Mouse (Mus musculus) myocyte (in vitro differentiated cells): Measurements from ENCODE around the gene Tmem116. TPM values are rescaled to one million over a fixed set of nuclear protein-coding genes. Genes with fewer than 3 reads are reported as not detected.

Experiments
- H3K27me3 ChIP-seq: one replicate; pipeline ENCODE4 v1.6.1; 2011; ENCODE audit not compliant: control insufficient read depth, insufficient read depth, insufficient read length
- H3K36me3 ChIP-seq: one replicate; pipeline ENCODE4 v1.6.1; 2011; ENCODE audit not compliant: control insufficient read depth, insufficient read depth
- H3K4me2 ChIP-seq: one replicate; pipeline ENCODE4 v1.6.1; 2011; ENCODE audit warnings: low read depth, control low read depth
- H3K4me3 ChIP-seq: one replicate; pipeline ENCODE4 v1.5.1; 2011; ENCODE audit warnings: mild to moderate bottlenecking, control low read depth, moderate library complexity
- H3K79me2 ChIP-seq: one replicate; pipeline ENCODE4 v1.6.1; 2011; ENCODE audit not compliant: control insufficient read depth, insufficient read depth
- H3ac ChIP-seq: one replicate; pipeline ENCODE4 v1.6.1; 2011; ENCODE audit not compliant: control insufficient read depth, insufficient read length
- CEBPB ChIP-seq: IDR thresholded peaks from 2 replicates; pipeline ENCODE4 v1.6.1; 2011; ENCODE audit warnings: mild to moderate bottlenecking, moderate library complexity; ENCODE audit not compliant: poor library complexity, insufficient read depth, severe bottlenecking
- E2F4 ChIP-seq: IDR thresholded peaks from one replicate; pipeline ENCODE4 v1.6.1; 2011; ENCODE audit warnings: mild to moderate bottlenecking, control low read depth, moderate library complexity; ENCODE audit not compliant: insufficient read depth
- MAX ChIP-seq: IDR thresholded peaks from one replicate; pipeline ENCODE4 v1.6.1; 2011; ENCODE audit warnings: low read depth, mild to moderate bottlenecking, control low read depth
- MYOD1 ChIP-seq, 3 experiments: IDR thresholded peaks; one replicate each; pipeline ENCODE4 v1.6.1; 2011; ENCODE audit warnings: control low read depth in 2 of 3, low read depth in 2 of 3, mild to moderate bottlenecking in 2 of 3, moderate library complexity in 1 of 3; ENCODE audit not compliant: insufficient read length in 2 of 3, control insufficient read depth in 1 of 3
- MYOG ChIP-seq, 3 experiments: IDR thresholded peaks; one replicate each; pipeline ENCODE4 v1.6.1; 2011; ENCODE audit warnings: control low read depth in 2 of 3, low read depth in 2 of 3, mild to moderate bottlenecking in 2 of 3; ENCODE audit not compliant: insufficient read length in 2 of 3, control insufficient read depth in 1 of 3, insufficient read depth in 1 of 3
- POLR2A ChIP-seq: IDR thresholded peaks from one replicate; pipeline ENCODE4 v1.6.1; 2011; ENCODE audit warnings: low read depth, mild to moderate bottlenecking, control low read depth, moderate library complexity; ENCODE audit not compliant: insufficient read length
- POLR2AphosphoS2 ChIP-seq: IDR thresholded peaks from one replicate; pipeline ENCODE4 v1.6.1; 2011; ENCODE audit warnings: low read depth, control low read depth; ENCODE audit not compliant: insufficient read length
- REST ChIP-seq: IDR thresholded peaks from one replicate; pipeline ENCODE4 v1.6.1; 2011; ENCODE audit warnings: mild to moderate bottlenecking, control low read depth, moderate library complexity; ENCODE audit not compliant: insufficient read depth, insufficient read length
- SRF ChIP-seq: IDR thresholded peaks from one replicate; pipeline ENCODE4 v1.6.1; 2011; ENCODE audit warnings: low read depth; ENCODE audit not compliant: control insufficient read depth, insufficient read length
- TCF12 ChIP-seq: IDR thresholded peaks from one replicate; pipeline ENCODE4 v1.6.1; 2011; ENCODE audit warnings: mild to moderate bottlenecking, control low read depth; ENCODE audit not compliant: poor library complexity, insufficient read depth, severe bottlenecking
- TCF3 ChIP-seq: IDR thresholded peaks from one replicate; pipeline ENCODE4 v1.6.1; 2011; ENCODE audit warnings: low read depth, control low read depth; ENCODE audit not compliant: insufficient read length
- USF1 ChIP-seq: IDR thresholded peaks from one replicate; pipeline ENCODE4 v1.6.1; 2011; ENCODE audit warnings: low read depth, mild to moderate bottlenecking, control low read depth, moderate library complexity
- polyA plus RNA-seq: library from polyadenylated mRNA; unstranded; fragments of >200 nt; fragmentation: generic; extraction: Trizol; gene quantifications from one replicate; pipeline ENCODE4 v1.2.1, GENCODE M21; 2012; ENCODE audit warnings: missing spikeins

The Tmem116 gene
- polyA plus RNA-seq, 1 experiment: 3.3 TPM

GRCm38 (mm10) chr5:121543370-121543769 lies 91.7 kb downstream of the Tmem116 start:
- H3ac ChIP-seq: no peak overlapping the region
- peak overlapping the region; percentile 84 for H3K4me2 ChIP-seq
- TF ChIP-seq POLR2A: no peak
- peaks cover 64% of the 10 kb centered on the region for H3K79me2 ChIP-seq
- H3K36me3 ChIP-seq: no peaks in the 10 kb centered on the region
- H3K4me3 ChIP-seq: no peak overlapping the region
- H3K27me3 ChIP-seq: no peaks in the 10 kb centered on the region

GRCm38 (mm10) chr5:121544910-121545792 lies 93.5 kb downstream of the Tmem116 start, which contains the start of the genes Adam1a and Gm42878:
Gene Adam1a, minus strand, starts transcription at chr5:121545482.
Gene Gm42878, minus strand, starts transcription at chr5:121545482.
- H3K79me2 ChIP-seq: peaks cover 50% of the 10 kb centered on the region
- H3K4me3 ChIP-seq: peak within 1 kb of the TSS; percentile 60
- peak within 1 kb of the TSS; percentile 96 for H3ac ChIP-seq
- H3K27me3 ChIP-seq: no peaks in the 10 kb centered on the region
- H3K4me2 ChIP-seq: peak within 1 kb of the TSS; percentile 84
- no peak for TF ChIP-seq MAX
- no peak for TF ChIP-seq REST
- no peak for TF ChIP-seq TCF12
- TF ChIP-seq TCF3: no peak
- no peak for TF ChIP-seq E2F4
- no peak for TF ChIP-seq CEBPB
- TF ChIP-seq MYOG (IDR thresholded peaks at IDR 0.05; ENCODE audit: control insufficient read depth in 1 of 3, insufficient read depth in 1 of 3, insufficient read length in 2 of 3, low read depth in 2 of 3): no peak
- no peak for TF ChIP-seq POLR2A
- TF ChIP-seq POLR2AphosphoS2: no peak
- TF ChIP-seq SRF: no peak
- no peak for TF ChIP-seq USF1
- no peak for TF ChIP-seq MYOD1 (IDR thresholded peaks at IDR 0.05; ENCODE audit: control insufficient read depth in 1 of 3, insufficient read length in 2 of 3, low read depth in 2 of 3)
- H3K36me3 ChIP-seq: no peaks in the 10 kb centered on the region

DNA sequence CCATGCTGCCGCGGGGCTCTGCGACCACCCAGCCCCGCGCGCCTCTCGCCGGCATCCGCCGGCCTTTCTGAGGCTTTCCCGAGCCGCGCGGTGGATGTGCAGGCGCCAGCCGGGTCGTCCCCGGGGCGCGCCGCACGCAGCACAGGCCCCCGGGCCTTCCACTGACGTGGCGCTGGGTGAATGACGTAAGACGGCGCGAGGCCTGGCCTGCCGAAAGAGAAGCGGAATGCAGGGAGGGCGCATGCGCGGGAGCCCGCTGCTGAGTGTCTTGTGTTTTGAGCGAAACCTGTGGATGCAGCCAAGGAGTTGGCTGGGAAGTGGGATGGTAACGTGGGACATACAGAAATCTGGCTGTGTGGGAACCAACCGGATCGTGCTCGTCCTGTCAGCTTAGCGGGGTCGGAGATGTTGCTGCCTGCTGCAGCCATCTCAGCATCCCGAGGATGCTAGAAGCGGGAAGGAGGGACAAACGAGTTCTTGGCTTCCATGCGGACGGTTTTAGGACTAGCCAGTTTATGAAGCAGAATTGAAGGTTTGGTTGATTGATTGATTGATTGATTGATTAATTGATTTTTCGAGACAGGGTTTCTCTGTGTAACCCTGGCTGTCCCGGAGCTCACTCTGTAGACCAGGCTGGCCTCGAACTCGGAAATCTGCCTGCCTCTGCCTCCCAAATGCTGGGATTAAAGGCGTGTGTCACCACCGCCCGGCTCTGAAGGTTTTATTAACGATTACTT lies 94.3 kb downstream of the Tmem116 start, which contains the start of gene Mapkapk5:
Gene Mapkapk5, minus strand, starts transcription at position 113 of the 737 bp plus-strand sequence.
- Histone ChIP-seq H3K27me3 (no peaks in the 10 kb centered on the region), H3K36me3 (no peaks in the 10 kb centered on the region), H3K4me3 (peak within 1 kb of the TSS; percentile 60), H3K79me2 (peaks cover 42% of the 10 kb centered on the region), H3ac (peak within 1 kb of the TSS; percentile 96), H3K4me2 (peak within 1 kb of the TSS; percentile 84)
- TF ChIP-seq TCF12 (no peak), USF1 (no peak), REST (no peak), SRF (peak; percentile 71), MAX (peak; percentile 93), E2F4 (peak; percentile 74), MYOD1 (IDR thresholded peaks at IDR 0.05; ENCODE audit: control insufficient read depth in 1 of 3, insufficient read length in 2 of 3, low read depth in 2 of 3) (peak in 1 of 3 experiments; percentile 23), CEBPB (no peak), MYOG (IDR thresholded peaks at IDR 0.05; ENCODE audit: control insufficient read depth in 1 of 3, insufficient read depth in 1 of 3, insufficient read length in 2 of 3, low read depth in 2 of 3) (peak in 2 of 3 experiments; percentile 13 to 36), TCF3 (no peak), POLR2AphosphoS2 (peak; percentile 93), POLR2A (peak; percentile 86)

DNA sequence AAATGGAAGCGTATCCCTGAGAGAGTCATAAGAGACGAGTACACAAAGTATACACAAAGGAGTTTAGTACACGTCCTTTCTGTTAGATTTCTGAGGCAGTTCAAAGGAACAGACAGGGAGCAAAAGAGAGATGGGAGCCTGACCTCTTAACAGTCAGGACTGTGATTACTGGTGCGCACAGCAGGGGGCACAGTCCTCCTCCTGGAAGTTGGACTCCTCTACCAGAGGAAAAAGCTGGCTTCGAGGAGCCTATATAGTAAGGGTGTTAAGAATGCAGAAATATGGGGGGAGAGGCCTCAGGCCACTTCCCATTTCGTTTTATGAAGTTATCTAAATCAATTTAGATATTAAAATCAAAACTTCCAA lies 94.8 kb downstream of the Tmem116 start:
- Histone ChIP-seq H3K27me3 (no peaks in the 10 kb centered on the region), H3K4me2 (peak overlapping the region; percentile 84), H3K4me3 (peak overlapping the region; percentile 60), H3ac (peak overlapping the region; percentile 96), H3K36me3 (no peaks in the 10 kb centered on the region), H3K79me2 (peaks cover 37% of the 10 kb centered on the region)
- TF ChIP-seq E2F4: no peak
- TF ChIP-seq SRF: no peak
- no peak for TF ChIP-seq MYOD1 (IDR thresholded peaks at IDR 0.05; ENCODE audit: control insufficient read depth in 1 of 3, insufficient read length in 2 of 3, low read depth in 2 of 3)
- TF ChIP-seq USF1: no peak
- no peak for TF ChIP-seq POLR2AphosphoS2
- TF ChIP-seq REST: no peak

- TF ChIP-seq E2F4 (no peak), TCF12 (no peak), CEBPB (no peak), REST (no peak)
- peak overlapping the region; percentile 60 for H3K4me3 ChIP-seq
- no peak overlapping the region for H3K4me2 ChIP-seq
- no peaks in the 10 kb centered on the region for H3K36me3 ChIP-seq
- H3K79me2 ChIP-seq: peaks cover 31% of the 10 kb centered on the region
- H3K27me3 ChIP-seq: no peaks in the 10 kb centered on the region
- no peak overlapping the region for H3ac ChIP-seq
These were observed 95.4 kb downstream of the Tmem116 start for GRCm38 (mm10) chr5:121547084-121547483.
